Mouse (Mus musculus): ENCODE measurements around the gene Lsm4.

DNA sequence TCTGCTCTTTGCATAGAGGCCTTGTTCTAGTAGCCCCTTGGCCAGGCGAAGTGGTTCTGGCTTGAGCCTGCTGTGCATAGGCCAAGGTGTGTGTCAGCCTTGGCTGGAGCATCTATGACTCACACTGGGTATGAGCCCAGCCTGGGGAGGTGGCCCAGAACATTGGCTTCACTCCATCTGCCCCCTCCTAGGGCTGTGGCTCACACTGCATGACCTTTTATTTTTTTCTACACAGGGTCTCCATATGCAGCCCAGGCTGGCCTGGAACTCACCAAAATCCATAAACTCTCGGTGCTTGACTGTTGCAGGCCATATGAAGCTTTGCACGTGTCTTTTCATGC is 29.8 kb downstream of the Lsm4 start:
- no peak for TF ChIP-seq CTCF (IDR thresholded peaks at IDR 0.05; ENCODE audit: control insufficient read depth, insufficient read depth, insufficient read length)
- TF ChIP-seq MAX (IDR thresholded peaks at IDR 0.05): no peak
- no peak for TF ChIP-seq USF1 (IDR thresholded peaks at IDR 0.05; ENCODE audit: low read depth)
